Mouse (Mus musculus) monocyte, adult 2 months (primary cell): ENCODE data around the gene Bub1.

Experiments
- DNase-seq, 2 experiments: peaks; one replicate each; pipeline ENCODE4 v3.0.0; 2022; ENCODE audit warnings: low spot score in 2 of 2, low read depth in 1 of 2

Bub1 gene

DNA sequence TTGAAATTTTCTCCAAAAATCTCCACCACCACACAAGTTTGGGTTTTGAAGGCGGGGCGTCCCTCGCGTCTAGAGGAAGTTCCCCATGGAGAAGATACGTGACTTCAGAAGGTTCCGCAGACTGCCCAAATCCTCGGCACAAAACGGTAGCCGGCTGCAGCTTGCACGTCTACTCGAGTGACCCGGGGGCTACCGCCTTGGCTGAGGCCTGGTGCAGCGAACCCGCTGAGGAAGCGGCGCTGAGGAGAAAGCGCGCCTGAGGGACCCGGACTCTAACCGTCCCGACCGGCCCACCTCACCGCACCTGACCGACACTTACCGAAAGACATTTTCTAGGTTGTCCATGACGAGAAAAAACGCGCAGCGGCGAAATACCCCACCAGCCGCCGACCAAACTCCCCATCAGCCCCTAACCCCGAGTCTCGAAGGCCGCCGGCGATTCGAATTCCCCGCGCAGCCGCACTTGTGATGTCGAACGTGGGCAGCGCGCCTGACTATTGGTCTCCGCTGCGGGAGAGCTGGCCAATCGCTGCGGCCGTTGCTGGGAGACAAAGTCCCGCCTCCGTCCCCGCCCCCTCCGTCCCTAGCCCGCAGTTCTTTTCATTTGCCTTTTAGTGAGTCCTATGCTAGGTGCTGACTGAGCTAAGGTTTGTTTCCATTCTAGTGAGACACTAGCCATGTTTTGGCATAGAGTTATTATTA lies at the start of gene Bub1:
Gene Bub1, minus strand, starts transcription at position 465 of the 702 bp plus-strand sequence.
- DNase-seq, result peak; percentile 64 to 79

DNA sequence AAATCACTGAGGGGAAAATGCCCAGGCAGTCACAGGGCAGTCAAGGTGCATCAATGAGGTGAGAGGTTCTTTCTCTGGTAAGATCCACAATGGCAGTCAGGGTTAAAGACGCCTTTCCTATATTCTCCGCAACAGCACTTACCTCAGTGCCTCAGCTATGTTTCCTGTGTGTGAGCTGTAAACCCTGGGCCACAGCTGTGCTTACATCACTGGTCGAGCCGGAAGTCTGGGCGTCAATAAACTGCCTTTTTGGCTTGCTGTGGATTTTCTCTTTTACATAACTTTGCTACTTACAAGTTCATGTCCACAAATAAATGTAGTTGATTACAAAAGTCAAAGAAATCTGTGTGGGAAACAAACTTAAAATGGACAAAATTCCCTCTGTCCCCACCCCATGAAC lies 49.4 kb upstream of the Bub1 start:
- DNase-seq, result no peak

DNA sequence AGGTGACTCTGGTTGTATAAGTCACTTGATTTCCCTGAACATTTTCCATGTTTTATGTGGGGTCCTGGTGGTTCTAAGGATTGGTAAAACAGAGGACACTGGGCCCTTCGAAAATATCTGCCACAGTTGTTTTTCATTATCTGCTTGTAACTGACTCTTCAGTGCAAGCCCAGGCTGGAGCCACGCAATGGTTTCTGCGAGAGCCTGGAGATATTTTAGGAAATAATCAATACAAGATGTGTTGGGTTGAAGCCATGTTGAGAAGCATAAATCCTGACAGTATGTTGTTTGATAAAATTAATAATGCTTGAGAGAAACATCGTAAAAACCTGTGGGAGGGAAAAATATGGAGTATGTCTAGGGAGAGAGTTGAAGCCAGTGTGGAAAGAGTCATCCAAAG lies 32.7 kb upstream of the Bub1 start:
- DNase-seq, result no peak

- DNase-seq, result no peak
Observed at GRCm38 (mm10) chr2:127854332-127854991, 22.8 kb upstream of the Bub1 start.

- DNase-seq, result no peak
Observed at GRCm38 (mm10) chr2:127850371-127850770, 18.7 kb upstream of the Bub1 start.

DNA sequence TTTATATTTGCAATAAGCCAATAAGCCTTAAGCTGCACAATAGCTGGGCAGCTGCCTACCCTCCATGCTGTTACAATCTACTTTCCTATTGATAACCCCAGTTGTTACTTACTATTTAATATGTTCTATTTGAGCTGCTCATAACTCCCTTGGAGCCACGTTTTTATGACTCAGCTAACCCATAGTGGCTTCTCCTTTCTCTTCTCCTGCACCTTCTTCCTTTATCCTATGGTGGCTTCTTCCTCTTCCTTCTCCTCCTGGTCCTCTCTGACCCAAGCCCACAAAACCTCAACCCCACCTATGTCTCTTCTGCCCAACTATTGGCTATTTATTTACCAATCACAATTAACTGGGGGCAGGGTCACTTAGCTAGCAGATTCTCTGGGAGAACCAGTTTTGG lies 14.9 kb upstream of the Bub1 start:
- DNase-seq, result no peak

DNA sequence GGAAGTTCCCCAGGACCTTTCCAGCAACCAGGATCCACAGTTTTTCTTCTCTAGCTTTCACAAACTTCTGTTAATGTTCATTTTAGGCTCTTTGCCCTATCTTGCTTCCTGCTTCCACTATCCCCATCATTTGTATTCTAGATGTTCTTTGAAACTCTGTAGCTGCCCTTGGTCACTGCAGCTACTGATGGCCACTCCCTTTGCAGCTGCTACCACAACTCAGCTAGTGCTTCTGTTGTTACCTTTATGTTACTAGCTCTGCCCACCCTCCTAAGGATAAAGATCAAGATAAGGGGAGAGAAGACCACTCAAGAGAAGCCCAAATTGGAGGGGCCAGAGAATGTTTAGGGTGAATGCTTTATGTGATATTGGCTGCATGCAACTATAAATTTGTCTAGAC lies 14.3 kb upstream of the Bub1 start:
- no peak for DNase-seq

- DNase-seq, result no peak
Observed at GRCm38 (mm10) chr2:127845346-127845982, 13.8 kb upstream of the Bub1 start.

GRCm38 (mm10) chr2:127842421-127842820 lies 10.8 kb upstream of the Bub1 start:
- no peak for DNase-seq

DNA sequence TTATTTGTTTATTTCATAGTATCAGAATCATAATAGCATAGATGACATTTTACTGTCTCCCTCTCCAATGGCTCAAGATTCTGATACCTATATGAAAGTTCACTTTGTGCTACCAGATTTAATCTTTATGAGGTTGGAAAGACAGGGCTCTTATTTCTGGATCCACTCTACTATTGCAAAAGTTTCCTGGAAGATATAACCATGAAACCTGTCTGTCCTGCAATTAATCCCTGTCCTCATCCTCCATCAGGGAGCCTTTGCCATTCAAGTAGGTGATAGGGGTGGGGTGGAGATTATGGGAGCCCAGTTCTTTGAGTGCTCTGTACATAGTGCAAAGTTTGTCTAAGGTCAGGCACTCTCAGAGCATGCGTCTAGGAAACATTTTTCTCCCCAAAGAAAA lies 9.7 kb upstream of the Bub1 start:
- no peak for DNase-seq

- no peak for DNase-seq
Observed at GRCm38 (mm10) chr2:127839425-127839824, 7.8 kb upstream of the Bub1 start.

- no peak for DNase-seq
Observed at GRCm38 (mm10) chr2:127838576-127838975, 6.9 kb upstream of the Bub1 start, which contains the start of gene Acoxl. TSS of gene Acoxl (plus strand) at chr2:127838876.

DNA sequence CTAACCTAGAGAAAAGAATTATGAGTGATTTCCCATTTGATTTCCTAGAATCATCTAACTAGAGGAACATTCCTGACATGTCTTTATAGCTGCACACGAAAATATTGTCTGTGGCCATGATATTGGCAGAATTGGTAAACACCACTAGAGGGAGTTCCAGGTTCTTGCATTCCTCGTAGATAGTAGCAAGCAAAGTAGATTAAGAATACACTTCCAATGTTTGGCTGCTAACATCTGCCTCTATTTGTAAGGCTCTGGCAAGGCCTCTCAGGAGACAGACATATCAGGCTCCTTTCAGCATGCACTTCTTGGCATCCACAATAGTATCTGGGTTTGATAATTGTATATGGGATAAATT lies 1.1 kb upstream of the Bub1 start:
- no peak for DNase-seq

DNA sequence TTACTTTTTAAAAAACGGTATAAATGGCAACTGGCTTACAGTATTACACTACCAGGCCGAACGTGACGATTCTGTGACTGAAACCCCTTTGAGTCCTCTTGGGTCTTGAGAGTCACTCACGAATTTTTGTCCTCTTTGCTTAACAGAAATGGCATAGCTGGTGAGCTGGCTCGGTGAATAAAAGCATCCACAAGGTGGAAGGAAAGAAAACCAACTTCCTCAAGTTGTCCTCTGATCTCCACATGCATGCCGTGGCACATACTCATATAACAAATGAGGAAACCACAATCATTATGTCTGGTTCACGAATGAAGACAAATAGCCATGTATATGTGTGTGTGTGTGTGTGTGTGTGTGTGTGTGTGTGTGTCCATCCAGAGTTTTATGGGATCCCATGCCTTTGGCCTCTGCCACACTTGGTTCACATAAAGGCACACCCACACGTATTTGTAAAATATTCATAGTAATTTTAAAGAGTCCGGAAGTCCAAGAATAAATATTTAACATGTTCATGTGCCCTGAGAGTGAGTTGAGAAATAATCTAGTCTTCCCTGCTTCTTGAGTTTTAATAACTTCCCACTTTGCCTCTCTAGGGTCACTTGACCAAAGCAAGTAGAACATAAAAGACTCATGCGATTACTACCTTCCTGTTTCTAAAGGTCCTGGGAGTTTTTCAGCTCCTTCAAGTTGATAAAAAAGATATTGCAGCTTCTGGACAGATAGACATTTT lies 603 bp upstream of the Bub1 start:
- no peak for DNase-seq

- peak; percentile 45 to 62 for DNase-seq
Observed at GRCm38 (mm10) chr2:127791919-127792603, 39.6 kb downstream of the Bub1 start, which contains the start of gene Mtln. TSS of gene Mtln (minus strand) at chr2:127792488.

DNA sequence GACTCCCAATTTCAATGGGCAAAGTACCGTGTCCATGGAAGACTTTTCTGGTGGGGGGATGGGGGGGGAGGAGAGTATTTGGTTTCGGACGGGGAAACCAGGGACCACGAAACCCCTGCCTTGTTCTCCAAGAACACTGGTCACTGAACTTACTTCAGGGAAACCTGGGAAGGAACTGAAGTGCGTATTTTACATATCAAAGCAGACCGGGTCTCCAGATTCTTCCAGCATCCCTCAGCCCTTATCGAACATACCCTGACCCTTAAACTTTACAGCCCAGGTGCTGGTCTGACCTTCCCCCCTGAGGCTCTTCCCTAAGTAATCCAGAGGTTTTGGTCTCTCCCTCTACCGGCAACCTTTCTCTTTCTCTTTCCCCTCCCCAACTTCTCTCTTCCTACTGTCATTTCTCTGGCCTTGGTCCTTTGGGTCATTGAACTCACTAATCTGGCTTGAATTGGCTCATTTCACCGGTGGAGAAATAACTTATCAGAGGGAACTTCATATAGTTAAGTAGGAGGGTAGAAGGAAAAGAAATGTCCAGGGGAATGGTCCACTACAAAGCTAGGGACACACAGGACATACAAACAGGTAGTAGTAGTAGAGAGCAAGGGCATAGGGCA lies 41.9 kb downstream of the Bub1 start:
- no peak for DNase-seq

- no peak for DNase-seq
Observed at GRCm38 (mm10) chr2:127789138-127789537, 42.5 kb downstream of the Bub1 start.

DNA sequence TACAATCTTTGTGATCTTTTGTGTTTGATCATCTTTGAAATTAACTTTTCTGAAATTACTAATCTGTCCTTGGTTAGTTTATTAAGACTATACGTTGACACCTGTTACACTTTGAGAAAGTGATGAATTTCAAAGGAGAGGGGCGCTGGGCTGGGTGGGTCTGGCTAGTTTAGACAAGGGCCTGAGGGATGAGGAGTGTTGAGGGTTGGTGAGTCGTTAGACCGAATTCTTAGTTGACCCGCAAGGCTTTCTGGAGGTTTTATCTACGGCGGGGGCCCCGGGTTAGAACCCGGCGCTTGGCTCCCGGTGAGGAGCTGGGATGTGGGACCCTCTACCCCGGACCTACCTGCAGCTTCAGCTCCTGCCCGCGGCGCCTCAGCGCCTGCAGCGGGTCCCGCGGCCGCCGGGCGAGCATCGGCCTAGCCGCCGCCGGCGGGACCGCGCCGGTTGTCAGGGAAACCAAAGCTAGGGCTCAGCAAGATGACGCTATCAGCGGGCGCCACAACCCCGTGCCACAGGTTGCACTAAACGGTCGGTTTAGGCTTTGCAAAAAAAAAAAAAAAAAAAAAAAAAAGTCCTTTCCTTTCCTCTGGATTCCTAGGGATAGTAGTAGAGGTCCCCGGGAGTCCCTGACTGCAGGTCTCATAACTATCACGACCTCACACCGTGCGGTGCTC lies 43.1 kb downstream of the Bub1 start, which contains the start of gene Nphp1:
Gene Nphp1, minus strand, starts transcription at position 458 of the 677 bp plus-strand sequence.
- DNase-seq, result peak; percentile 40 to 71

- DNase-seq, result no peak
Observed at GRCm38 (mm10) chr2:127787226-127787625, 44.4 kb downstream of the Bub1 start.

DNA sequence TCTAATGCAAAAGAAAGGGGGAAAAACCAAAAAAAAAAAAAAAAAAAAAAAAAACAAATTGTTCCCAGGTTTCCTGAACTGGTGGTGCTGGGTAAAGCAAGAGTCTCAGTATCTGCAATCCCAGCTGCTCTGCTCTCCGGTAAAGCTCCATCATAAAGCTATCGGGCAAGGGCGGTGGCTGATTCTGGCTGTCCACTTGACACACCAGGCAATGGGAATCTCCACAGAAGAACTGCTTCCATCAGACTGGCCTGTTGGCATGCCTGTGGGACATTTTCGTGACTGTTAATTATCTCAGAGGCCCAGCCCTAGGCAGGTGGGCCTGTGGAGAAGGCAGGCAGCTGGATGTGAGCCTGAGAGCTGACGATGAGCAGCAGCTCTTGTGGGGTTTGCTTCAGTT lies 53.2 kb downstream of the Bub1 start:
- no peak for DNase-seq
